Mouse (Mus musculus) midbrain, embryonic 13.5 days (tissue): ENCODE measurements around the gene Mtss1l. TPM values are rescaled to one million over a fixed set of nuclear protein-coding genes. Genes with fewer than 3 reads are reported as not detected.
"Not testable (repeated sequence)": the region's sequence is repeated elsewhere in the genome, so short reads cannot be mapped to it uniquely, and the experiment has no call there.

Source experiments
- ATAC-seq: fragments of 200-750 bp; cut with Nextera tagmentation; 2 replicates; pipeline ENCODE4 v1.8.0; 2017; ENCODE audit warnings: mild to moderate bottlenecking, moderate TSS enrichment, moderate library complexity
- H3K27ac ChIP-seq: fragments of 300-500 bp; sonication (generic); 2 replicates; pipeline ENCODE4 v1.5.1; 2015; ENCODE audit warnings: inconsistent platforms, mild to moderate bottlenecking, moderate library complexity
- H3K27me3 ChIP-seq: fragments of 300-500 bp; sonication (generic); 2 replicates; pipeline ENCODE4 v1.6.1; 2015; ENCODE audit warnings: mild to moderate bottlenecking, inconsistent platforms
- H3K36me3 ChIP-seq: fragments of 300-500 bp; sonication (generic); 2 replicates; pipeline ENCODE4 v1.6.1; 2015; ENCODE audit warnings: mild to moderate bottlenecking, inconsistent platforms
- H3K4me1 ChIP-seq: fragments of 300-500 bp; sonication (generic); replicated peaks from 2 replicates; pipeline ENCODE4 v1.6.1; 2015; ENCODE audit warnings: inconsistent platforms
- H3K4me2 ChIP-seq: fragments of 300-500 bp; sonication (generic); replicated peaks from 2 replicates; pipeline ENCODE4 v1.6.1; 2015; ENCODE audit warnings: moderate library complexity, mild to moderate bottlenecking, inconsistent platforms
- H3K4me3 ChIP-seq: fragments of 300-500 bp; sonication (generic); replicated peaks from 2 replicates; pipeline ENCODE4 v1.5.1; 2015; ENCODE audit warnings: mild to moderate bottlenecking, inconsistent platforms
- H3K9ac ChIP-seq: fragments of 300-500 bp; sonication (generic); replicated peaks from 2 replicates; pipeline ENCODE4 v1.6.1; 2015; ENCODE audit warnings: mild to moderate bottlenecking, inconsistent platforms
- H3K9me3 ChIP-seq: fragments of 300-500 bp; sonication (generic); 2 replicates; pipeline ENCODE4 v1.6.1; 2016; ENCODE audit warnings: mild to moderate bottlenecking, inconsistent platforms
- WGBS: fragments of 180-500 bp; shearing (Covaris S2); methylation state at CpG from one replicate; pipeline ENCODE4 v1.1.7; 2015; 5-methylcytosine and 5-hydroxymethylcytosine counted together
- polyA plus RNA-seq: library from polyadenylated mRNA; unstranded; fragments of >200 nt; fragmentation: Nextera tagmentation; extraction: Ambion mirVana; gene quantifications from 2 replicates; pipeline ENCODE4 v1.2.1, GENCODE M21; 2015

The Mtss1l gene
- polyA plus RNA-seq, 1 experiment from 2014 or later = 16.6 TPM

DNA sequence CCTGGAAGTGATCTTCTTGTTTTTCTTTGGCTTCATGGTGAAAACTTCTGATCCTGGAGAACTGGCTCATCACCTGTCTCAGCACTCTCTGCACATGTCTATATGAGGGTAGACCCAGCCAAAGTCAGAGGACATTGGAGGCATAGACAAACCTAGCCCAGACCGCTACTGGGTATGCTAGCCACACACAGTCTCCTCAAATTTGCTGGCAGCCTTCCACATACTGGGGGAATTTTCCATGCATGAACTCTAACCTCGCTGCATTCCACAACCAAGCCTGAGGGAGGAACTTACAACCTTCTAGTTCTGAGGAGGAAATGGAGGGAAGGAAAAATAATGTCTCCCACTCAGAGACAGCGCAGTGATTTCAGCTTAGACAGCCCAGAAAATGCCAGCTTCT lies 52.8 kb downstream of the Mtss1l start:
- H3K36me3 ChIP-seq = no peaks in the 10 kb centered on the region

DNA sequence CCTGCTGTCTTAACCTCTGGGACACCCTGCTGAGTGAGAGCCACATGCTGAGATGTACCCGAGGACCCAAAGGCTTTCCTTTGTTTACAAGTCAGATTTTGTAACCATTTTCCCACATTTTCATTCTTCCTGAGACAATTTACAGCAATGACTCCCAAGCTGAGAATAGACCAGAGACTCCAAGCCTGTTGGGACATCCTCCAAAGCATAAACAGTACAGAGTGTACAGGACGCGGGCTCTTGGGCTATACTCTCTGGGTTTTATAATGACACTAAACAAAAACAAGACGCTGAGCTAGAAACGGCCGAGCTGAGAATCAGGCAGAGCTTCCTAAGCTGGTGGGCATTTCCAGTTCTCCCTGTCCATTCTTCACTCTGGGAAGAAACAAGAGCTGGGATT lies 53.4 kb downstream of the Mtss1l start:
- Histone ChIP-seq H3K9ac (no peak overlapping the region), H3K36me3 (no peaks in the 10 kb centered on the region), H3K27me3 (no peaks in the 10 kb centered on the region), H3K4me1 (no peaks in the 10 kb centered on the region), H3K27ac (no peak overlapping the region), H3K4me2 (no peak overlapping the region), H3K9me3 (no peaks in the 10 kb centered on the region), H3K4me3 (no peak overlapping the region)
- ATAC-seq = no peak
- WGBS = 82% methylated on average over 6 of the region's 6 CpGs

More for the DNA sequence above, 52.8 kb downstream of the Mtss1l start:
- no peak overlapping the region for H3K4me2 ChIP-seq
- H3K9me3 ChIP-seq = no peaks in the 10 kb centered on the region
- ATAC-seq = no peak
- H3K4me1 ChIP-seq = no peaks in the 10 kb centered on the region
- WGBS = 90% methylated on average over 3 of the region's 3 CpGs
- no peak overlapping the region for H3K27ac ChIP-seq
- no peak overlapping the region for H3K9ac ChIP-seq
- no peaks in the 10 kb centered on the region for H3K27me3 ChIP-seq
- H3K4me3 ChIP-seq = no peak overlapping the region

DNA sequence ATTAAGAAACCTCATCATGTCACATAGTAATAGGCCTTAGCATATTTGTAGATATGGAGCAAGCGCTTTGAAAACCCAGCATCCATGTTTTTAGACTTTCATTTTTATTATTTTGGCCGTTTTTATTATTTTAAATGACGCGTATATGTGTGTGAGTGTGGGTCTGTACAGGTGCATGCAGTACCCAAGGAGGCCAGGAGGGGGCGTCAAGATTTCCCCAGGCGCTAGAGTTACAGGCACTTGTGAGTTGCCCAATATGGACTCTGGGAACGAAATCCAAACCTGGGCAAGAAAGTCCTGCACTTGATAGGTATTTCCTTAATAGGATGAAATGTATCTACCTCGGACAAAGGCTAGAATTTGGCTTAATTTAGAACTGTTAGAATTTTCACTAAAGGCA lies 54.0 kb downstream of the Mtss1l start:
- Histone ChIP-seq H3K9ac (no peak overlapping the region), H3K4me2 (no peak overlapping the region), H3K27me3 (no peaks in the 10 kb centered on the region), H3K27ac (no peak overlapping the region), H3K9me3 (no peaks in the 10 kb centered on the region), H3K4me1 (no peaks in the 10 kb centered on the region), H3K36me3 (no peaks in the 10 kb centered on the region), H3K4me3 (no peak overlapping the region)
- WGBS = 76% methylated on average over 8 of the region's 8 CpGs
- ATAC-seq = no peak

DNA sequence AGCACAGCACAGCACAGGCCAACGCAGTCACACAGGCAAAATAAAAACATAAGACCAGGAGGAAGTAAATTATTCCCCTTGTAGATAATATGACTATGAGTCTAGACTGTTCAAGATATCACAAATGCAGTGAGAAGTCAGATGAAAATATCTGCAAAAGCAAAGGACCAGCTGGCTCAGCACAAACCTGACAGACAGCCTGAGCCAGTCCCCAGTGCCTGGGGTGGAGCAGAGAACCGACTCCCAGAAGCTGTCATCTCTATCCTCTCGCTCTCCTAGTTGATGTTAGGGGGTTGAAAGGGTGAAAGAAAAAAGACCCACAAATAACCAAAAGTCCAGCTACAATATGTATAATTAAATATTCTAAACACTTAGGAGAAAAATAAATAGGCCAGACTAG lies 54.4 kb downstream of the Mtss1l start:
- no peak for ATAC-seq

DNA sequence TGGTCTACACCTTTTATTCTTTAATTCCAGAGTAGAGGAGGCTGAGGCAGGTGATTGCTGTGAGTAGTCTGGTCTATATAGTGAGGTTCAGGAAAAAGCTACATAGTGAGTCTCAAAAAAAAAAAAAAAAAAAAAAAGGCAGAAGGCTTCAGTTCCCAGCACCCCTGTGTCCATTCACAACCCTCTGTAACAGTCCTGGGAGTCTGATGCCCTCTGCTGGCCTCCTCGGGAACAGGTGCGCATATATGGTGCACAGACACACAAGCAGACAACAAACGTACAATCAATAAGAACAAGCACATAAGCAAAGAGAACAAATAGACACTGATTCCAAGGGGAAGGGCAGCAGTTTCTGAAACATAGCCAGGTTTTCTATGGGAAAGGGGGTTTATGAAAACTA lies 55.1 kb downstream of the Mtss1l start:
- H3K4me3 ChIP-seq = no peak overlapping the region
- no peaks in the 10 kb centered on the region for H3K9me3 ChIP-seq
- no peak overlapping the region for H3K27ac ChIP-seq
- H3K9ac ChIP-seq = no peak overlapping the region
- 96% methylated on average over 3 of the region's 3 CpGs for WGBS
- H3K4me2 ChIP-seq = no peak overlapping the region
- H3K36me3 ChIP-seq = no peaks in the 10 kb centered on the region
- ATAC-seq = no peak
- no peaks in the 10 kb centered on the region for H3K4me1 ChIP-seq
- H3K27me3 ChIP-seq = no peaks in the 10 kb centered on the region

More for the DNA sequence above, 54.4 kb downstream of the Mtss1l start:
- Histone ChIP-seq H3K27ac (no peak overlapping the region), H3K4me2 (no peak overlapping the region), H3K9me3 (no peaks in the 10 kb centered on the region), H3K36me3 (no peaks in the 10 kb centered on the region), H3K4me3 (no peak overlapping the region), H3K9ac (no peak overlapping the region), H3K4me1 (no peaks in the 10 kb centered on the region), H3K27me3 (no peaks in the 10 kb centered on the region)
- WGBS = 83% methylated on average over 3 of the region's 3 CpGs

DNA sequence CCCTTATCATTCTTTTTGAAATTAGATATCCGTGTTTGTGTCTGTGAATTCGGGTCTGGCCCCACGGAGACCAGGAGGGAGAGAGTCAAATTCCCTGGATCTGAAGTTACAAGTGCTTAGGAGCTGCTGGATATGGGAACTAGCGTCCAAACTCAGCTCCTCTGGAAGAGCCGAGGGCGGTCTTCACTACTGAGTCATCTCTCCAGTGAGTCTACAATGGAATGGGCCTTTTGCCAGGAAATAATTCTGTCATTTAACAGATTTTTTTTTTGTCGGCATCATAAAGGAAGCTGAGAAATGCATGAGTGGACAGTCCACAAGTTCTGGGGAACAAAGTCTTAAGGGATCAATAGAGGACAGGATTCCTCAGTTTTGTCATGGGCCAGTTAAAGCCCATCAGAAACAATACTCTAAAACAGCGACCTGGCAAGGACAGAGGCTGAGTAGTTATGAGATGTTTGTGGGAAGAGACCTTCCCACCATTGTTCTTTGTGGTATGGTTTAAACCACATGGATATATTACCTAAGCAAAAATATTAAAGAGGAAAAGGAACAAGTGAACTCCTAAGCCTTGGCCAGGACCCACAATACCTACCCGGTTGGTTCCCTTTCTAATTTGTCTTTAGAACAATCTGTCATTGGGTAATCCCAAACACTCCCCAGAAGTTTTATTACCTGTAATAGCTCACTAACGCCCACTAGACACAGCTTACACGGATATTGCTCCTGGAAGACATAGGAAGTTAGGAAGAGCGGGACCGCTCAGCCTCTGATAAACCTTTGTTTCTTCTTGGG lies 58.8 kb downstream of the Mtss1l start:
- no peaks in the 10 kb centered on the region for H3K9me3 ChIP-seq
- ATAC-seq = no peak
- 89% methylated on average over 13 of the region's 13 CpGs for WGBS
- no peaks in the 10 kb centered on the region for H3K36me3 ChIP-seq
- H3K4me3 ChIP-seq = no peak overlapping the region
- no peaks in the 10 kb centered on the region for H3K27me3 ChIP-seq
- H3K4me2 ChIP-seq = no peak overlapping the region
- no peak overlapping the region for H3K27ac ChIP-seq
- H3K9ac ChIP-seq = no peak overlapping the region
- H3K4me1 ChIP-seq = no peaks in the 10 kb centered on the region

DNA sequence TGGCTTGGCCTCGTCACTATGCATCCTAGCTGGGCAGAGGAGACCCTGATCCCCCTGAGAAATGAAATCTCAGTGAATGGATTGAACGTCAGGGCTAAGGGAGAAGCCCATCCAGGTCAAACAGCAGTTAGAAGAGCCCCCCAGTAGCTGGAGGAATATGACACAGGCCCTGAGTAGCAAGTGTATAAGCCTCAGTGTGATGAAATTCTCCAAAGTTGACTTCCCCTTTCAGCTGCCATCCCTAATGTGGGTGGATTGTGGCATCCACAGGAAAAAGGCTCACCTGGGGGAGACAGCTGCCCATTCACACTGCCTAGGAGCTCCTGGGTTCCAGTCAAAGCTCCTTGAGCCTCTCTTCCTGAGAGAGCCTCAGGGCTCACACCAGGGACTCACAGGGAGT lies 64.1 kb downstream of the Mtss1l start:
- no peak overlapping the region for H3K9ac ChIP-seq
- H3K36me3 ChIP-seq = no peaks in the 10 kb centered on the region
- no peak overlapping the region for H3K4me3 ChIP-seq
- no peaks in the 10 kb centered on the region for H3K9me3 ChIP-seq
- no peak for ATAC-seq
- H3K4me2 ChIP-seq = no peak overlapping the region
- no peaks in the 10 kb centered on the region for H3K27me3 ChIP-seq
- 70% methylated on average over 2 of the region's 2 CpGs for WGBS
- no peaks in the 10 kb centered on the region for H3K4me1 ChIP-seq
- H3K27ac ChIP-seq = no peak overlapping the region

DNA sequence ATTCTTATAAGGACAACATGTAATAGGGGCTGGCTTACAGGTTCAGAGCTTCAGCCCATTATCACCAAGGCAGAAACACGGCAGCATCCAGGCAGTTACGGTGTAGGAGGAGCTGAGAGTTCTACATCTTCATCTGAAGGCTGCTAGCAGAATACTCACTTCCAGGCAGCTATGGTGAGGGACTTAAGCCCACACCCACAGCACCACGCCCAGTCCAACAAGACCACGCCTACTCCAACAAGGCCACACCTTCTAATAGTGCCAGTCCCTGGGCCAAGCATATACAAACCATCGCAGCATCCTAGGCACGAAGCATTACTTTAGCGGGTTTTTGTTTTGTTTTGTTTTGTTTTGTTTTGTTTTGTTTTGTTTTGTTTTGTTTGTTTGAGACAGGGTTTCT lies 65.2 kb downstream of the Mtss1l start:
- not testable (repeated sequence) for ATAC-seq, H3K4me2 ChIP-seq, H3K4me1 ChIP-seq, H3K9me3 ChIP-seq, H3K9ac ChIP-seq, H3K27me3 ChIP-seq, H3K4me3 ChIP-seq, H3K36me3 ChIP-seq, H3K27ac ChIP-seq
- WGBS = 83% methylated on average over 7 of the region's 7 CpGs

DNA sequence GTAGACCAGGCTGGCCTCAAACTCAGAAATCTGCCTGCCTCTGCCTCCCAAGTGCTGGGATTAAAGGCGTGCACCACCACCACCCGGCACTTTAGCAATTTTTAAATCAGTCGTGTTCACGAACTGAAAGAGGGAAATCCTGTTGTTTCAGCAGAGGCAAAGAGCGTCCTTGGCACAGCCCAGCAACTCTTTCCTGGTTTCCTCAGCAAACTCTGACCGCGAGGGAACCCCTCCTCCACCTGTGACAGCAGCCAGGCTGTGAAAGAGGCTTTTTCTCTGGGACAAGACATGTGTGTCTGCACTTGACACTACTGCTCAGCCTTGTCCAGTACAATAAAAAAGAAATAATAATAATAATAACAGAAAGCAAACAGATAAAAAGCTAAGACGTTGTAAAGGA lies 65.7 kb downstream of the Mtss1l start:
- Histone ChIP-seq H3K4me1 (no peaks in the 10 kb centered on the region), H3K9me3 (no peaks in the 10 kb centered on the region), H3K27ac (no peak overlapping the region), H3K36me3 (no peaks in the 10 kb centered on the region), H3K4me3 (no peak overlapping the region), H3K9ac (no peak overlapping the region), H3K4me2 (no peak overlapping the region), H3K27me3 (no peaks in the 10 kb centered on the region)
- 90% methylated on average over 8 of the region's 8 CpGs for WGBS
- ATAC-seq = no peak

DNA sequence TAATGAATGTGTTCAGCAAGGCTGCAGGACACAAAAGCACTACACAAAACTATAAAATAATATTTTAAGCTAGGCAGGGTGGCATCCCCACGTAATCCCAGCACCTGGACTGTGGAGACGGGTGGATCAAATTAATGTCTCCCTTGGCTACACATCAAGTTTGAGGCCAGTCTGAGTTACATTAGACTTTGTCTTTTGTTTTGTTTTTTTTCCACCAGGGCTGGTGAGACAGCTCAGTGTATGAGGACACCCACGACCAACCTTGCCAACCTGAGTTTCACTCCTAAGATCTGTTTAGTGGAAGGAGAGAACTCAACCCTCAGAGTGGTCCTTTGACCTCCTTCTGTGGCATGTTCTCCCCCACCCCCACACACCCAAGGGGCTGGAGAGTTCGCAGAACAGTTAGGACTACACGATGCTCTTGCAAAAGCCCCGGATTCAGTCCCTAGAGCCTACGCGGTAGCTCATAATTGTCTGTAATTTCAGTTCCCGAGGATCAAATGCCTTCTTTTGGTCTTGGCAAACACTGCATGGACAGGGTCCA lies 66.2 kb downstream of the Mtss1l start:
- no peaks in the 10 kb centered on the region for H3K9me3 ChIP-seq
- no peak overlapping the region for H3K9ac ChIP-seq
- no peaks in the 10 kb centered on the region for H3K27me3 ChIP-seq
- no peaks in the 10 kb centered on the region for H3K4me1 ChIP-seq
- no peaks in the 10 kb centered on the region for H3K36me3 ChIP-seq
- no peak overlapping the region for H3K4me3 ChIP-seq
- no peak overlapping the region for H3K27ac ChIP-seq
- H3K4me2 ChIP-seq = no peak overlapping the region
- WGBS = 89% methylated on average over 9 of the region's 9 CpGs
- ATAC-seq = no peak

DNA sequence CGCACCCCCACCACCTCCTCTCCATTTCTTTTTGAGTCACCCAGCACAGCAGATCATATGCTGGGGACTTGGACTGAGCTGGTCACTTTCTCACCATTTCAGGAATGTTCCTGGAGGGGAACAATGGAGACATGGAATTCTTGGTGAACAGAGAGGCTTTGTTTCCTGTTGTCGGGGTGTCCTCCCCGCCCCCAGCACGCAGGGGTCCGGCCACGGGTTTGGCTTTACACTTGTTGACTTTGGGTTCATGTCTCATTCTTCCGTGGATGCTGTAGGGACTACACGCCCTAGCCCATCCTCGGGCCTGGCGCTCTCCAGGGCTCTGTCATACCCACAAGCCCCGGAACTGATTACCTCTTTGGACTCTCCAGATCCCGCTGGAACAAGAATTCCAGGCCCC lies 67.7 kb downstream of the Mtss1l start:
- H3K4me1 ChIP-seq = no peaks in the 10 kb centered on the region
- no peak overlapping the region for H3K4me3 ChIP-seq
- H3K9ac ChIP-seq = no peak overlapping the region
- no peak overlapping the region for H3K4me2 ChIP-seq
- H3K36me3 ChIP-seq = no peaks in the 10 kb centered on the region
- no peak overlapping the region for H3K27ac ChIP-seq
- WGBS = 66% methylated on average over 12 of the region's 12 CpGs
- H3K9me3 ChIP-seq = no peaks in the 10 kb centered on the region
- ATAC-seq = no peak
- H3K27me3 ChIP-seq = no peaks in the 10 kb centered on the region

DNA sequence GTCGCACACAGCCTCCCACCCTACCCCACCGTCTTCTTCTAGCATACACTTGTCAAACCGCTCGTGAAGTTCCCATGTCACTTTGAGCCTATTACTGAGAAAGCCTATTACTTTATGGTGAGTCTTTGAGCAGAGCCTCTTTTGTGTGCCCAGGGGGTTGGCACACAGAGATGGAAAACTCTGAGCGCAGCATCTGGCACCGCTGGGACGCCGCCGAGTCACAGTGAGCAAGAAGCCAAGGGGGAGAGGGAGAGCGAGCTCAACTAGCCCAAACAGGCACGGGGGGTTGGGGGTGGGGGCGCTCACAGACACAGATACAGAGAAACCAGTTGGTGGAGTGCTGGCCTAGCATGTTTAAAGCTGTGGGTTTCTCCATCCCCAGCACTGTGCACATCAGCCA lies 68.3 kb downstream of the Mtss1l start:
- H3K4me2 ChIP-seq = no peak overlapping the region
- H3K27me3 ChIP-seq = no peaks in the 10 kb centered on the region
- no peaks in the 10 kb centered on the region for H3K9me3 ChIP-seq
- H3K27ac ChIP-seq = no peak overlapping the region
- H3K9ac ChIP-seq = no peak overlapping the region
- H3K4me1 ChIP-seq = no peaks in the 10 kb centered on the region
- no peak for ATAC-seq
- no peaks in the 10 kb centered on the region for H3K36me3 ChIP-seq
- 56% methylated on average over 12 of the region's 12 CpGs for WGBS
- no peak overlapping the region for H3K4me3 ChIP-seq

DNA sequence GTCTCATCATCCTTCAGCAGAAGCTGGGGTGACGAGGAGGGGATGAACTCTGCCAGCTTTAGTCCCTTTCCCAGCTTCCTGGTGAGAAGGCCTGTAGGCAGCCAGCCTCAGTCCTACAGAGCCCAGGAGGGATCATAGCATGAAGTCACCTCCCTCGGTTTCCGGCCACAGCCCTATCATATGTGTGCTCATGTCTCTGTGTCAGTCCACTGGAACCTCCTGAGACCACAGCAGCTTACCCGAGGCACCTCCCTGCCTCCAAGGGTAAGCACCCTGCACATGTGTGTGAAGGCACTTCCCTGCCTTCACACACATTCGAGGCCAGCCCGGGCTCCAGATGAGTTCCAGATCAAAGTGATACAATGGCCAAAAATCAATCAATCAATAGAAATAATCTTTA lies 69.0 kb downstream of the Mtss1l start:
- Histone ChIP-seq H3K9me3 (no peaks in the 10 kb centered on the region), H3K36me3 (no peaks in the 10 kb centered on the region), H3K27ac (no peak overlapping the region), H3K27me3 (no peaks in the 10 kb centered on the region), H3K4me3 (no peak overlapping the region), H3K4me1 (no peaks in the 10 kb centered on the region), H3K4me2 (no peak overlapping the region), H3K9ac (no peak overlapping the region)
- 76% methylated on average over 6 of the region's 6 CpGs for WGBS
- no peak for ATAC-seq
